Mouse (Mus musculus) embryonic facial prominence, embryonic 11.5 days (tissue): ENCODE results near the gene Khnyn. TPM values are rescaled to one million over a fixed set of nuclear protein-coding genes. Genes with fewer than 3 reads are reported as not detected.
A peak's percentile ranks its signal among the peaks of the same experiment; 100 is the strongest.

Experiments
- ATAC-seq: fragments of 200-750 bp; cut with Nextera tagmentation; replicated peaks from 2 replicates; pipeline ENCODE4 v1.8.0; 2017; ENCODE audit warnings: low read depth; ENCODE audit not compliant: insufficient number of reproducible peaks, low FRiP score, low TSS enrichment
- DNase-seq: peaks from one replicate; pipeline ENCODE4 v3.0.0-alpha.2; 2015; ENCODE audit warnings: low spot score
- H3K27ac ChIP-seq: fragments of 300-500 bp; sonication (generic); replicated peaks from 2 replicates; pipeline ENCODE4 v1.5.1; 2014; ENCODE audit warnings: mild to moderate bottlenecking, low read depth, low read length, control low read depth
- H3K27me3 ChIP-seq: fragments of 300-500 bp; sonication (generic); 2 replicates; pipeline ENCODE4 v1.6.1; 2014; ENCODE audit warnings: mild to moderate bottlenecking, low read length, moderate library complexity, mixed read lengths; ENCODE audit not compliant: control insufficient read depth, insufficient read depth
- H3K36me3 ChIP-seq: fragments of 300-500 bp; sonication (generic); replicated peaks from 2 replicates; pipeline ENCODE4 v1.6.1; 2014; ENCODE audit warnings: low read depth, mild to moderate bottlenecking, low read length, moderate library complexity, mixed read lengths; ENCODE audit not compliant: control insufficient read depth, insufficient read depth
- H3K4me1 ChIP-seq: fragments of 300-500 bp; sonication (generic); 2 replicates; pipeline ENCODE4 v1.6.1; 2014; ENCODE audit warnings: low read length, mixed read lengths; ENCODE audit not compliant: control insufficient read depth, insufficient read depth
- H3K4me2 ChIP-seq: fragments of 300-500 bp; sonication (generic); 2 replicates; pipeline ENCODE4 v1.6.1; 2014; ENCODE audit warnings: low read depth, mild to moderate bottlenecking, control low read depth, low read length, moderate library complexity
- H3K4me3 ChIP-seq: fragments of 300-500 bp; sonication (generic); 2 replicates; pipeline ENCODE4 v1.5.1; 2014; ENCODE audit warnings: low read depth, low read length, control low read depth
- H3K9ac ChIP-seq: fragments of 300-500 bp; sonication (generic); replicated peaks from 2 replicates; pipeline ENCODE4 v1.6.1; 2014; ENCODE audit warnings: mild to moderate bottlenecking, control low read depth, low read length
- H3K9me3 ChIP-seq: fragments of 300-500 bp; sonication (generic); replicated peaks from 2 replicates; pipeline ENCODE4 v1.6.1; 2016; ENCODE audit warnings: mild to moderate bottlenecking, low read length, inconsistent platforms, mixed read lengths; ENCODE audit not compliant: control insufficient read depth
- WGBS: fragments of 180-500 bp; shearing (Covaris S2); extraction: QIAGEN DNeasy Blood & Tissue Kit; methylation state at CpG from one replicate; pipeline ENCODE4 v1.1.7; 2014; 5-methylcytosine and 5-hydroxymethylcytosine counted together
- polyA plus RNA-seq: library from polyadenylated mRNA; unstranded; fragments of >200 nt; fragmentation: Nextera tagmentation; extraction: Ambion mirVana; gene quantifications from 2 replicates; pipeline ENCODE4 v1.2.1, GENCODE M21; 2014

Khnyn gene
- polyA plus RNA-seq, 1 experiment from 2014 or later, result 11.9 TPM

DNA sequence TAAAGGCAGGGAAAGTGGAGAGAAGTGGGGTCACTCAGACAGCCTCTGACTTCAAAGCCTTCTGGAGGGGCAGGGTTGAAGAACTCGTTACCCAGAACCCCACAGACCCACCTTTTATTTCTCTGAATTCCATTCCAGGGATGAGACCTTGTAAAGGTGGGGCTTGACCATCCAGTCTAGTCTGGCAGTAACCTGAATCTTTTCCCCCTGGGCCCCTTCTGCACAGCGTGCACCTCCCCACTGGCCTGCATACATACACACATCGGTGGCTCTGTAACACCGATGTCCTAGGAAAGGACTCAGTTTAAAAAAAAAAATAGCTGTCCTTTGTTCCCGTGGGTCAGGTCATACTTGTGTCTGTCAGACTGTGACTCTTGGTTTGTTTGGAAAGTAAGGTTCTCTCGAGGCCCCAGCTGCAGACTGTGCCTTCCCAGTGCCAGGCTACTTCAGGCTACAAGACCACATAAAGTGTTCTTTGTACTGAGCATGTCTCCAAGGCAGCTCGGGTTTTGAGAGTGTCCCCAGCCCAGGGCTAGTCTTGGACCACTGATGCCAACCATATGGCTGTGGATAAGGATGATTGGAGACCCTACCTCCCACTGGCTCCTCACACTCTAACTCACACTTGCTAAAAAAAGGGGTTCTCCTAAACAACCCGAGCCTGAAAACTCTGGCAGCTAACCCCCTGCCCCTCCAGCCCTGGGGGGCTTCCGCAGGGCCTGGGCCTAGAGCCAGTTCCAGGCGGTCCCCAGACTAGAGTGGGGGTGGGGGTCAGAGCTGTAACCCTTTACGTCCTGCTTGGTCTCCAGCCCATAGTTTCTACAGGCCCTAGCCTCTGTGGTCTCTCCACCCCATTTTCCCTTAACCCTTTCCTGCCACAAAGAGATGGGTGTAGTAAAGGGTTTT, 31.8 kb upstream of the Khnyn start:
- H3K4me3 ChIP-seq, result peak overlapping the region; percentile 67
- H3K9me3 ChIP-seq, result no peaks in the 10 kb centered on the region
- H3K27me3 ChIP-seq, result no peaks in the 10 kb centered on the region
- 2% methylated on average over 11 of the region's 11 CpGs for WGBS
- H3K4me2 ChIP-seq, result peak overlapping the region; percentile 79
- peak overlapping the region; percentile 95 for H3K27ac ChIP-seq
- H3K9ac ChIP-seq, result peak overlapping the region; percentile 83
- H3K36me3 ChIP-seq, result no peaks in the 10 kb centered on the region
- ATAC-seq (peak; percentile 83), DNase-seq (peak; percentile 83)
- peaks cover 11% of the 10 kb centered on the region for H3K4me1 ChIP-seq

DNA sequence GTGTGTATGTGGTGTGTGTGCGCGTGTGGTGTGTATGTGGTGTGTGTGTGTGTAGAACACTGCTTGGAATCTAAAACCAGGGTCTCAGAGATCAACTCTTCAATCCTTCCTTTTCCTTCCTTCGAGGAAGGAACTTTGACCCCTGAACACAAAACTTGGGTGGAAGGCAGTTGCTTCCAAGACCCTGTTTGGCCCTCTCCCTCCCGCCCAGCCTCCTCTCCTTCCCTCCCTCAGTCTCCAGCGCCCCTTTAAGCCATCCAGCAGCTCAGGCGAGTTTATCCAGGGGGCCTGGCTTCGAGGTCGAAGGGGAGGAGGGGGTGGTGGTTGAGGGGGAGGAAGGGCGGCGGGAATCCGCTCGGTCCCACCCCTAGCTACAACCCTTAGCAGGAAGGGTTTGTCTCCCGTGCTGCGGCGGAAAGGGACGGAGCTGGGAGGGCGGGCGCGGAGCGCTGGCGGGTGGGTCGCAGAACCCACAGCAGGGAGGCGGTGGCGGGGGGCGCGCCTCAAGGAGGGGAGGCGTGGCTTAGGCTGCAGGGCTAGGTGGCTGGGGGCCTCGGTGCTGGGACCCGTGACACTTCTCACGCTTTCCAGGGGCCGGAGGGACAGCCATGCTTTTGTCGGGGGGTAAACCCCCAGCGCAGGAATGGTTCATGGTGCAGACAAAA, 31.0 kb upstream of the Khnyn start, which contains the start of gene Nynrin:
Nynrin (plus strand) TSS at position 390 of the 665 bp plus-strand sequence.
- ATAC-seq (peak; percentile 88), DNase-seq (peak; percentile 92)
- peak within 1 kb of the TSS; percentile 95 for H3K27ac ChIP-seq
- H3K4me2 ChIP-seq, result peak within 1 kb of the TSS; percentile 79
- H3K9me3 ChIP-seq, result no peaks in the 10 kb centered on the region
- 1% methylated on average over 33 of the region's 33 CpGs for WGBS
- no peaks in the 10 kb centered on the region for H3K27me3 ChIP-seq
- H3K9ac ChIP-seq, result peak within 1 kb of the TSS; percentile 83
- H3K4me1 ChIP-seq, result peaks cover 11% of the 10 kb centered on the region
- no peaks in the 10 kb centered on the region for H3K36me3 ChIP-seq
- H3K4me3 ChIP-seq, result peak within 1 kb of the TSS; percentile 67

DNA sequence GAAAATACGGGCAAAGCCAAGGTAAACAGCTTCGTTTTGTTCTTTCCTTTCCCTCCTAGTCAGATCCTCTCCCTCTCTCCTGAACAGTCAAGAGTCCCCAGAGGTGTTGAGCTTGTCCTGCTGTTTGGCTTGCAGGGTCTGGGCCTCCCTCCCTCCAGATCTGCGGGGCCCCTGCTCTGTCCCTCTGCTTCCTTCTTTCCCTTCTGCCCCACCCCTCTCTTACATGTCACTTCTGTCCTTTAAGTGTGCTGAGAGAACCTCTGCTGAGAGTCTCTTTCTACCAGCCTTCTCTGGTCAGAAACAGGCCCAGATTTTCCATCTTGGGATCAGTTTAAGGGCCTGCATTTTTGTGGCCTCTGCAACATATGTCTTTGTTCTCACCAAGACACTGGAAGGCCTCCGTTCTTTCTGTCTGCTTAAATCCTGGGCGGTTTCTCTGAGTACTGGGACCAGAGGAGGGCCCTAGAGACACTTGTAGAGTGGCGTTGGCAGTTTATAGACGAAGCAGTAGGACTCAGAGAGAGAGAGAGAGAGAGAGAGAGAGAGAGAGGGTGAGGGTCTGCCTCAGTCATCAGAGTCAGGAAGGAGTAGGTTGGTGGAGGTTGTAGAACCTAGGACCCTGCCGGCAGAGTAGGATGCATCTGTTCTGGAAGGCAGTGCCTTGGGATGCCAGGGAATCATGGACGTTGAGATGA, 30.2 kb upstream of the Khnyn start:
- H3K9me3 ChIP-seq, result no peaks in the 10 kb centered on the region
- H3K4me1 ChIP-seq, result peaks cover 14% of the 10 kb centered on the region
- H3K4me2 ChIP-seq, result peak overlapping the region; percentile 79
- 0% methylated on average over 9 of the region's 9 CpGs for WGBS
- DNase-seq (no peak), ATAC-seq (0 out of 2 replicates have a peak, but pooled peaks have one; percentile 10)
- H3K9ac ChIP-seq, result peak overlapping the region; percentile 83
- peak overlapping the region; percentile 67 for H3K4me3 ChIP-seq
- H3K36me3 ChIP-seq, result no peaks in the 10 kb centered on the region
- peak overlapping the region; percentile 95 for H3K27ac ChIP-seq
- no peaks in the 10 kb centered on the region for H3K27me3 ChIP-seq

DNA sequence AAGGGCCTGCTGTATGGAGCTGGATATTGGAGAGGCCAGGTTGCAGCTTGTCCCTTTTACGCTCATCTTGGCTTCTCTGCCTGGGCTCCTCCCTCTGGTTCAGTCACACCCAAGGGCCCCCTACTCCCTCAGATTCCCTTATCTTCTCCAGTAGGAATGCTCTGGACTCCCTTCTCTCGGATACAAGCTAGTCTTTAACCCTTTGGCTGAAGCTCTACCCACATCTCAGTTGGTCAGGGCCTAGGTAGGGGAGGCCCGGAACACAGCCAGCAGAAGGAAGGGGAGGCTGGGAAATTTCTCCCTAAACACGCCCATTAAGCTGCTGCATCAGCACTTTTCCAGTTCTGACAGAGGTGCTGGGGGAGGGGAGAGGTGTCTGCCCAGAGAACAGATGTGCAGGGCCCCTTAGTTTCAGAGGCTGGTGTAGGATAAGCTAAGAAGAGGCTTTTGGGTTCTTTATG, 29.6 kb upstream of the Khnyn start:
- no peaks in the 10 kb centered on the region for H3K27me3 ChIP-seq
- peak overlapping the region; percentile 95 for H3K27ac ChIP-seq
- peak overlapping the region; percentile 79 for H3K4me2 ChIP-seq
- peak overlapping the region; percentile 83 for H3K9ac ChIP-seq
- ATAC-seq (peak; percentile 11; the same call in 1 of the 2 replicates), DNase-seq (peak; percentile 84)
- H3K4me1 ChIP-seq, result peaks cover 14% of the 10 kb centered on the region
- H3K36me3 ChIP-seq, result no peaks in the 10 kb centered on the region
- peak overlapping the region; percentile 67 for H3K4me3 ChIP-seq
- no peaks in the 10 kb centered on the region for H3K9me3 ChIP-seq
- WGBS, result 0% methylated on average over 4 of the region's 4 CpGs

DNA sequence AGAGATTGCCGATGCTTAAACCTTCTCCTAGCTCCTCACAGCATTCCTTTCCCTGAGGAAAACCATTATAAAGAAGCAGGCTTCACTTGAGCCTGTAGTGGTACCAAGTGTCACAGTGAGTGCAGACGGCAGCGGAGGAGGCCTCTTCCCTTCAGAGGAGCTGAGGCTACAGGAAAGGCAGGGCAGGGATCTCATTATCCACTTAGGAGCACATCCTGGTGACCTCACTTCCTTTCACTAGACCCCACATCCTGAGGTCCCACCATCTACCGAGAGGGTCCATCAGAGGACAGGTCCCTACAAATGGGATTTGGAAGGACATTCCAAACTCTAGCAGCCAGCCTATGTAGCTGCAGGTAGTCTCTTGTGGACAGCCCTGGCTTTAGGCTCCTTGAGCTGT, 27.2 kb upstream of the Khnyn start:
- no peak overlapping the region for H3K9ac ChIP-seq

DNA sequence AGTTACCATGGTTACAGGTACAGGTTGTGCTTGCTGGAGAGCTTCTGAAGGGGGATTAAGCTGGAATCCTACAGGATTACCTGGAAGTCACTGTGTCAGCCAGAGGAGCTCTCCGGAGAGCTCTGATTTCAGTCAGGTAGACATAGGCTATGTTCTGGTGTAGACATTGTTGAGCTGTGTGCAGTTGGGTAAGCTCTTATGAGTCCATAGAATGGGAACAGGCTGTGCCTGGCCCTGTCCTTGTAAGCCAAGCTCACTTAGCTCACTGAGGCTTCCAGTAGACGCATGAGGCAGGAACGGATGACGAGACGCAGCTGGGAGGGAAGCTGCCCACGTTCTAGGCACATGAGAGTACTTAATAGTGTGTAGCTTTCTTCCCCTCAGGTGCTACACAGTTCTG, 22.6 kb upstream of the Khnyn start:
- Histone ChIP-seq H3K9me3 (no peaks in the 10 kb centered on the region), H3K36me3 (peaks cover 9% of the 10 kb centered on the region), H3K27me3 (no peaks in the 10 kb centered on the region), H3K9ac (no peak overlapping the region), H3K4me3 (no peak overlapping the region), H3K27ac (no peak overlapping the region), H3K4me2 (no peak overlapping the region), H3K4me1 (peaks cover 3% of the 10 kb centered on the region; the same call in 1 of the 2 replicates)
- ATAC-seq (no peak), DNase-seq (peak; percentile 25)
- WGBS, result 67% methylated on average over 6 of the region's 6 CpGs

More for the DNA sequence above, 27.2 kb upstream of the Khnyn start:
- ATAC-seq, result no peak
- WGBS, result 36% methylated on average over 4 of the region's 4 CpGs
- Histone ChIP-seq H3K4me3 (no peak overlapping the region), H3K27ac (no peak overlapping the region), H3K4me1 (peaks cover 11% of the 10 kb centered on the region), H3K9me3 (no peaks in the 10 kb centered on the region), H3K36me3 (no peaks in the 10 kb centered on the region), H3K4me2 (peak overlapping the region; percentile 22), H3K27me3 (no peaks in the 10 kb centered on the region)
- no peak for DNase-seq

GRCm38 (mm10) chr14:55862970-55863369, 21.8 kb upstream of the Khnyn start:
- Histone ChIP-seq H3K4me3 (no peak overlapping the region), H3K36me3 (peaks cover 9% of the 10 kb centered on the region), H3K9ac (no peak overlapping the region), H3K4me1 (peaks cover 3% of the 10 kb centered on the region; the same call in 1 of the 2 replicates), H3K27me3 (no peaks in the 10 kb centered on the region), H3K4me2 (no peak overlapping the region), H3K27ac (no peak overlapping the region), H3K9me3 (no peaks in the 10 kb centered on the region)
- DNase-seq (no peak), ATAC-seq (no peak)
- WGBS, result 95% methylated on average over 10 of the region's 10 CpGs
